Mouse (Mus musculus): ENCODE measurements at regions not wholly inside any gene's neighbourhood (a gene's known extent, or its start where the extent isn't known, plus 50 kb on each side); places are given as distances from the start of the nearest gene placed in this dataset.

- WGBS: 88% methylated on average over 4 of the region's 4 CpGs
Measured at GRCm38 (mm10) chr9:84587791-84588190, 662.8 kb downstream of the Bckdhb start.

GRCm38 (mm10) chr9:84594724-84595123, 669.8 kb downstream of the Bckdhb start:
- DNase-seq (ENCODE audit: low spot score): no peak
- no peaks in the 10 kb centered on the region for H3K36me3 ChIP-seq
- no peaks in the 10 kb centered on the region for H3K27me3 ChIP-seq (ENCODE audit: low read depth, poor library complexity, severe bottlenecking)
- no peak overlapping the region for H3K27ac ChIP-seq (replicated peaks)
- 88% methylated on average over 2 of the region's 2 CpGs for WGBS
- H3K4me1 ChIP-seq: no peaks in the 10 kb centered on the region
- H3K4me3 ChIP-seq: no peak overlapping the region
- no peaks in the 10 kb centered on the region for H3K9me3 ChIP-seq (replicated peaks)

More at GRCm38 (mm10) chr9:84587791-84588190, 662.8 kb downstream of the Bckdhb start:
- H3K27ac ChIP-seq (replicated peaks): no peak overlapping the region
- no peaks in the 10 kb centered on the region for H3K36me3 ChIP-seq
- H3K4me3 ChIP-seq: no peak overlapping the region
- H3K27me3 ChIP-seq (ENCODE audit: low read depth, poor library complexity, severe bottlenecking): no peaks in the 10 kb centered on the region
- H3K4me1 ChIP-seq: no peaks in the 10 kb centered on the region
- H3K9me3 ChIP-seq (replicated peaks): no peaks in the 10 kb centered on the region
- DNase-seq (ENCODE audit: low spot score): no peak

Measured in midbrain, embryonic 10.5 days (tissue).